Mouse (Mus musculus): Measurements from ENCODE around the gene Sox8. TPM values are rescaled to one million over a fixed set of nuclear protein-coding genes. Genes with fewer than 3 reads are reported as not detected.

Sox8 gene
- polyA plus RNA-seq, 1 experiment from 2014 or later = 0.79 TPM

DNA sequence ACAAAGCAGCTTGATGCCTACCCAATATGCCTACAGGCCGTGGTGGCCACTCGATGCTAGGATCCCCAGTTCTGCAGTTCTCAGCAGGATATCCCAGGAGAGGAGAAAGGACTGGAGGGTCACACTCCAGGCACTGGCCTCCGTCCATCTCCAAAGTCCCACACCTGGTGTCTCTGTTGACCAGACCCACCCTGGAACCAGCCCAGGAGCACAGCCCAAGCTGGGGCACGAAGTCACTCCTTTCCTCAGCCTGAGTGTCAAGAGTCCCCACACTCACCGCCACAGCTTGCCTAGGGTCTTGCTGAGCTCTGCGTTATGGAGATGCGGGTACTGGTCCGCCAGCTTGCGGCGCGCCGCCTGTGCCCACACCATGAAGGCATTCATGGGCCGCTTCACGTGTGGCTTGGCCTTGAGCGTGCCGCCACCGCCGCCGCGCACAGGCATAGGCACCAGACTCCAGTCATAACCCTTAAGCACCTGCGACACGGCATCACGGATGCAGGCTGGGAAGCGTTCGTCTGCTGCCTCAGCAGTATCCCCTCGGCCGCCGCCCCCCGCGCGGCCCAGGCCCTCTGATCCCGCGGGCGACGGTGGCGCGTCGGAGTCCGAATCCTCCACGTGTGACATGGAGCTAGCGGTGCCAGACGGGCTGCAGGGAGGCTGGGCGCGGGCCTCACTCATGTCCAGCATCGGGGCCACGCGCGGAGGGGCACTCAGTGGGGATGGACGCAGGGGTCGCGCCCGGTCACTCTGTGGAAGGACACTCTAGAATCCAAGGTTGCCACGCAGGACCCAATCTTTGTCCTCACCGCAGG lies 446 bp downstream of the Sox8 start:
- no peaks in the 10 kb centered on the region for H3K9me3 ChIP-seq (ENCODE audit: low read depth, low read length)
- H3K27ac ChIP-seq (ENCODE audit: low read depth) = no peak overlapping the region
- no peaks in the 10 kb centered on the region for H3K36me3 ChIP-seq (ENCODE audit: insufficient read depth)
- no peak for TF ChIP-seq CTCF (IDR thresholded peaks at IDR 0.05; ENCODE audit: low read depth)
- H3K4me1 ChIP-seq (ENCODE audit: insufficient read depth) = peaks cover 4% of the 10 kb centered on the region; the same call in 1 of the 2 replicates
- WGBS = 4% methylated on average over 54 of the region's 54 CpGs
- ATAC-seq (ENCODE audit: insufficient read depth) (no peak; the same call in none of the 2 replicates), DNase-seq (no peak)
- peak overlapping the region; percentile 44 for H3K4me3 ChIP-seq (ENCODE audit: low read depth, low read length)
- H3K4me2 ChIP-seq = peak overlapping the region; percentile 92
- H3K9ac ChIP-seq = peak overlapping the region; percentile 41
- H3K27me3 ChIP-seq (ENCODE audit: insufficient read depth, low read length) = peaks cover 27% of the 10 kb centered on the region

GRCm38 (mm10) chr17:25568880-25569279 lies 1.6 kb downstream of the Sox8 start:
- no peaks in the 10 kb centered on the region for H3K36me3 ChIP-seq (ENCODE audit: insufficient read depth)
- no peak for DNase-seq
- H3K27ac ChIP-seq (ENCODE audit: low read depth) = no peak overlapping the region
- no peak for ATAC-seq (ENCODE audit: insufficient read depth)
- no peak overlapping the region for H3K9ac ChIP-seq
- no peak overlapping the region for H3K4me3 ChIP-seq (ENCODE audit: low read depth, low read length)
- H3K27me3 ChIP-seq (ENCODE audit: insufficient read depth, low read length) = peaks cover 27% of the 10 kb centered on the region
- H3K9me3 ChIP-seq (ENCODE audit: low read depth, low read length) = no peaks in the 10 kb centered on the region
- no peak overlapping the region; the same call in 1 of the 2 replicates for H3K4me2 ChIP-seq
- peaks cover 4% of the 10 kb centered on the region; the same call in 1 of the 2 replicates for H3K4me1 ChIP-seq (ENCODE audit: insufficient read depth)
- no peak for TF ChIP-seq CTCF (IDR thresholded peaks at IDR 0.05; ENCODE audit: low read depth)
- 71% methylated on average over 11 of the region's 11 CpGs for WGBS

DNA sequence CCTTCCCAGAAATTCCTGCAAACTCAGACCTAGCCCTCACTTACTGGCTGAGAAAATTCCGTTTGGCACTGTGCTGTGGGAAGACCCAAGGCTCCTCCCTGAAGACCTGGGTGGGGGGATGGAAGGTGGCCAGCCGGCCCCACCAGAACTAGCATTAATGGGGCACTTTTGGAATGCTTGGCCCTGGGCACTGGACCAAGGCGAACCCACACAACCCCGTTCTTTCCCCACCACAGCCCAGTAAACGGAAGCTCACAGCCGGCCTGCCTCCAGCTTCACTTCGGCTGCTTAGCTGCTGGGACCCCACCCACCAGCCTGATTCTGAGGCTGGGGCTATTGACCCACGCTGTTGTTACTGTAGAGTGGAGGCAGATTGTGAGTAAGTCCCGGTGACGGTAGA lies 2.3 kb downstream of the Sox8 start:
- H3K9ac ChIP-seq = no peak overlapping the region
- peaks cover 4% of the 10 kb centered on the region; the same call in 1 of the 2 replicates for H3K4me1 ChIP-seq (ENCODE audit: insufficient read depth)
- H3K27me3 ChIP-seq (ENCODE audit: insufficient read depth, low read length) = peaks cover 27% of the 10 kb centered on the region
- no peak overlapping the region for H3K4me2 ChIP-seq
- no peak overlapping the region for H3K27ac ChIP-seq (ENCODE audit: low read depth)
- H3K36me3 ChIP-seq (ENCODE audit: insufficient read depth) = no peaks in the 10 kb centered on the region
- DNase-seq = peak; percentile 43
- no peak for TF ChIP-seq CTCF (IDR thresholded peaks at IDR 0.05; ENCODE audit: low read depth)
- no peak for ATAC-seq (ENCODE audit: insufficient read depth)
- H3K9me3 ChIP-seq (ENCODE audit: low read depth, low read length) = no peaks in the 10 kb centered on the region
- H3K4me3 ChIP-seq (ENCODE audit: low read depth, low read length) = no peak overlapping the region
- 38% methylated on average over 10 of the region's 10 CpGs for WGBS

DNA sequence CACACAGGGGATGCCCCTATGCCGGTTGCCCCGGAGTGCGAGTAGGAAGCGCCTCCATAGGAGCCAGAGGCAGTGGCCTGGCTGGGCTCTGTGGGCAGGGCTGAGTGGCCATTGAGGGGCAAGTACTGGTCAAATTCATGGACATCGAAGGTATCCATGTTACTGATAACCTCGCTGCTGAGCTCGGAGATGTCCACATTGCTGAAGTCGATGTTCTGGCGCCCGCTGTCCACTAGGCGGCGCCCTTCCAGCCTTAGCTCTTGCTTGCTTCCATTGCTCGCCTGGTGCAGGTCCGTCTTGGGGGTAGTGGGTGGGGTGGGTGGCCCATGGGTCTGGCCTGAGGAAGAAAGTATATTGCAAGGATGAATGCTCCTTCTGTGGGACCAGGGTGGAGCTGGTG lies 2.7 kb downstream of the Sox8 start:
- Histone ChIP-seq H3K9ac (no peak overlapping the region), H3K27ac (ENCODE audit: low read depth) (no peak overlapping the region), H3K9me3 (ENCODE audit: low read depth, low read length) (no peaks in the 10 kb centered on the region), H3K36me3 (ENCODE audit: insufficient read depth) (no peaks in the 10 kb centered on the region), H3K4me1 (ENCODE audit: insufficient read depth) (peaks cover 4% of the 10 kb centered on the region; the same call in 1 of the 2 replicates), H3K4me3 (ENCODE audit: low read depth, low read length) (no peak overlapping the region), H3K27me3 (ENCODE audit: insufficient read depth, low read length) (peaks cover 27% of the 10 kb centered on the region), H3K4me2 (0 out of 2 replicates have a peak overlapping the region, but pooled peaks have one; percentile 10)
- DNase-seq (peak; percentile 85), ATAC-seq (ENCODE audit: insufficient read depth) (no peak)
- TF ChIP-seq CTCF (IDR thresholded peaks at IDR 0.05; ENCODE audit: low read depth) = peak; percentile 95
- 16% methylated on average over 14 of the region's 14 CpGs for WGBS

DNA sequence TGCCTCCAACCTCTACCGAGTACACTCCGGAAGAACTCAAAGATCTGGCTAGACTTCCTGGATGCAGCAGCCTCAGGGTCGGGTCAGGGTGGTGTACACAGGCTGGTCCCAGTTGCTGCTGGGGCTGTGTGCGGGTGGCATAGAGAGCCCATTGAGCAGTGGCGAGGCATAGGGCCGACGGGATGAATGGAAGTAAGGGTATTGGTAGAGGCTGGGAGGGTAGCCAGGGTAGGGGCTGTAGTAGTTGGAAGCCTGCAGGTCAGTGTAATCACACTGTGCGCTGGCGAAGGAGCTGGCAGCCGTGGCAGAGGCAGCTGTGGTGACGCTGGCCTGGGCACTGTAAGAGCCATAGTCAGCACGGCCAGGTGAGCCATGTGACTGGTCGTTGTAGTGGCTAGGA lies 3.2 kb downstream of the Sox8 start:
- no peak for ATAC-seq (ENCODE audit: insufficient read depth)
- H3K27me3 ChIP-seq (ENCODE audit: insufficient read depth, low read length) = peaks cover 27% of the 10 kb centered on the region
- H3K4me1 ChIP-seq (ENCODE audit: insufficient read depth) = peaks cover 4% of the 10 kb centered on the region; the same call in 1 of the 2 replicates

GRCm38 (mm10) chr17:25565860-25566600 lies 4.5 kb downstream of the Sox8 start:
- no peak for TF ChIP-seq CTCF (IDR thresholded peaks at IDR 0.05; ENCODE audit: low read depth)
- H3K4me2 ChIP-seq = no peak overlapping the region
- DNase-seq = no peak
- H3K9me3 ChIP-seq (ENCODE audit: low read depth, low read length) = no peaks in the 10 kb centered on the region
- H3K36me3 ChIP-seq (ENCODE audit: insufficient read depth) = no peaks in the 10 kb centered on the region
- H3K9ac ChIP-seq = no peak overlapping the region
- 75% methylated on average over 17 of the region's 17 CpGs for WGBS
- H3K4me1 ChIP-seq (ENCODE audit: insufficient read depth) = peaks cover 4% of the 10 kb centered on the region; the same call in 1 of the 2 replicates
- peaks cover 24% of the 10 kb centered on the region for H3K27me3 ChIP-seq (ENCODE audit: insufficient read depth, low read length)
- no peak for ATAC-seq (ENCODE audit: insufficient read depth)
- H3K4me3 ChIP-seq (ENCODE audit: low read depth, low read length) = no peak overlapping the region
- no peak overlapping the region for H3K27ac ChIP-seq (ENCODE audit: low read depth)

More for the DNA sequence above, 3.2 kb downstream of the Sox8 start:
- H3K9ac ChIP-seq = no peak overlapping the region
- no peak for TF ChIP-seq CTCF (IDR thresholded peaks at IDR 0.05; ENCODE audit: low read depth)
- no peak overlapping the region for H3K27ac ChIP-seq (ENCODE audit: low read depth)
- WGBS = 76% methylated on average over 13 of the region's 13 CpGs
- H3K36me3 ChIP-seq (ENCODE audit: insufficient read depth) = no peaks in the 10 kb centered on the region
- H3K4me3 ChIP-seq (ENCODE audit: low read depth, low read length) = no peak overlapping the region
- no peaks in the 10 kb centered on the region for H3K9me3 ChIP-seq (ENCODE audit: low read depth, low read length)
- H3K4me2 ChIP-seq = no peak overlapping the region
- DNase-seq = no peak

GRCm38 (mm10) chr17:25565244-25565643 lies 5.2 kb downstream of the Sox8 start:
- WGBS = 21% methylated on average over 6 of the region's 6 CpGs
- TF ChIP-seq CTCF (IDR thresholded peaks at IDR 0.05; ENCODE audit: low read depth) = no peak
- DNase-seq (peak; percentile 40), ATAC-seq (ENCODE audit: insufficient read depth) (no peak)
- H3K36me3 ChIP-seq (ENCODE audit: insufficient read depth) = no peaks in the 10 kb centered on the region
- H3K27me3 ChIP-seq (ENCODE audit: insufficient read depth, low read length) = peaks cover 22% of the 10 kb centered on the region
- no peak overlapping the region for H3K27ac ChIP-seq (ENCODE audit: low read depth)
- peaks cover 3% of the 10 kb centered on the region; the same call in 1 of the 2 replicates for H3K4me1 ChIP-seq (ENCODE audit: insufficient read depth)
- H3K4me2 ChIP-seq = no peak overlapping the region
- no peaks in the 10 kb centered on the region for H3K9me3 ChIP-seq (ENCODE audit: low read depth, low read length)
- no peak overlapping the region for H3K9ac ChIP-seq
- H3K4me3 ChIP-seq (ENCODE audit: low read depth, low read length) = no peak overlapping the region
